Mouse (Mus musculus) olfactory bulb, adult 2 months (tissue): Measurements from ENCODE around the gene Spon1.

Experiments
- CTCF ChIP-seq: fragments of 200-500 bp; IDR thresholded peaks from 2 replicates; pipeline ENCODE4 v1.5.1; 2012; ENCODE audit warnings: low read depth, mild to moderate bottlenecking, low read length, moderate library complexity; ENCODE audit not compliant: insufficient read depth
- POLR2A ChIP-seq: fragments of 200-500 bp; IDR thresholded peaks from 2 replicates; pipeline ENCODE4 v1.6.1; 2012; ENCODE audit warnings: mild to moderate bottlenecking, low read depth, low read length, moderate library complexity; ENCODE audit not compliant: insufficient read depth

DNA sequence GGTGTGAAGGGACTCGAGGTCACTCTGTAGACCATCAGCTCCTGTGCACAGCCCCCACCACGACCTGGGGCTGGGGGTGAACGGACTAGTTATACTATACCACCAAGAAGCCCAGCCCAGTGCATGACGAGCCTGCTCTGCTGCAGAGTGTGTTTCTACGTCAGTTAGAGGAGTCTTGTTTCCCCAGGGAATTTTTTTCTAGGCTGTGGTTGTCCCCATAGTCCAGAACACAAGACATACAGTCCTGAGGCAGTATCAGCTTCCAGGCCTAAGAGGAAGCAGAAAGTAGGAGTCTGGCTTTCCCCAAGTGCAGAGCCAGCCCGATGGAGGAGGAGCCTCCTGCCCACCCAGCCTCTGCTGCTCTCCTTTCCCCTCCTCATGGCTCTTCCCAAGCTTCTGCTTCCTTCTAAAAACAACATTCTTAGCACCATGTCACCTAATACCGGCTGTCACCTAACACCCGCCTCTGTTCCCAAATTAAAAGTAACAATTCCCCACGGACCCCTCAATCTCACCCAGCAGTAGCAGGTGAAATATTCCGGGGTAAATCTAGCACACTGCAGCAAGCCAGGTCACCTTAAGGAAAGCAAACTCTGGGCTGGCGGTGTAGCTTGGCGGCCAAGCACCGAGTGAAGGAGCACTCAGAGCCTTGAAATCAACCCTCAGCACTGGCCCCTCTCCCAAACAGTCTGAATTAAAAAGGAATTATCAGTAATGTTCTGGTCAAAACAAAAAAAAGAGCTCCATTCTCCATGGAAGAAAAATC, 306.2 kb downstream of the Spon1 start:
- TF ChIP-seq CTCF: no peak
- no peak for TF ChIP-seq POLR2A
